Mouse (Mus musculus): ENCODE measurements around the gene Slc45a3. TPM values are rescaled to one million over a fixed set of nuclear protein-coding genes. Genes with fewer than 3 reads are reported as not detected.
A peak's percentile ranks its signal among the peaks of the same experiment; 100 is the strongest.

Slc45a3 gene
- total and polyA plus RNA-seq, 2 experiments from 2014 or later: 2.8 to 9.5 TPM

DNA sequence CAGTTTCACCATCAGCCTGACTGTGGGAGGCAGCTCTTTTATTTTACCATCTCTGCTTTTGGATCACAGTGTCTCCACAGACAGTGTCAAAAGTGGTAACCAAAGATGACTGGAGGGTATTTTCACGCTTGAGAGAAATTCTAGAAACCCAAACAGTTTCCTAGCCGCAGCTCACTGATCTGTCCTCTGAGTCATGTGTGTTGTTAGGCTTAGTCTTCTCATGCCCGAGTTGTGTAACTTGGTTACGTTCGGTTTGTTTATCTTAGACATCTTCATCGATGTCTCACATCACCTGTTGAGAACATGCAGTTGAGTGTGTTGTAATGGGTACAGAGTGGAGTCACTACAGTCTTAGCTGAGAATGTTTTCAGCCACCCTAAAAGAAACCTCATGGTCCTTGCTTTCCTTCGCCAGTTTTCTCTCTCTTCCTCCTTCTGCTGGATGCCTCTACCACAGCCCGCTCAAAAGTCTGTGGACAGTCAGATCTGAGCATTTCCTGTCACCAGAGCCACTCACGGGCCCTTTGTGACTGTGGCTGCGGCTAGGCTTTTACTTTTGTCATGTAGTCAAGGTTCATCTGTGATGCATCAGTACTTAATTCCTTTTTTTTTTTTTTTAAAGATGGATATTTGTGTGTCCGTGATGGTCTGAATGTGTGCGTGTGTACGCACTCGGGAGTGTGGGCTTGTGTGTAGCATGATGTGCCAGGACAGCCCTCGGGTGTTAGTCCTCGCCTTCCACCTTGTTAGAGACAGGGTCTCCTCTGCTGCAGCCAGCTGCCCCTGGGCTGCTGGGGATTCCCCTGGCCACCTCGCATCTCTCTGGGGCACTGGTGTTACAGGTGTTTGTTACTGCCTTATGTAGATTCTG lies 48.1 kb downstream of the Slc45a3 start:
- Histone ChIP-seq H3K4me3 (ENCODE audit: low read depth, low read length) (no peak overlapping the region), H3K9me3 (replicated peaks; ENCODE audit: control insufficient read depth, low read length) (no peaks in the 10 kb centered on the region), H3K36me3 (replicated peaks; ENCODE audit: control insufficient read depth, insufficient read depth, low read length) (peaks cover 17% of the 10 kb centered on the region), H3K27me3 (ENCODE audit: control insufficient read depth, insufficient read depth, low read length) (no peaks in the 10 kb centered on the region), H3K27ac (ENCODE audit: low read depth) (peak overlapping the region; percentile 21; the same call in 1 of the 2 replicates), H3K4me2 (ENCODE audit: low read depth, low read length) (peak overlapping the region; percentile 30), H3K4me1 (ENCODE audit: control insufficient read depth, insufficient read depth) (peaks cover 16% of the 10 kb centered on the region), H3K9ac (replicated peaks; ENCODE audit: low read depth, low read length) (no peak overlapping the region)
- ATAC-seq (ENCODE audit: insufficient read depth, low read depth): no peak
- DNase-seq (ENCODE audit: low spot score): no peak
- WGBS: 72% methylated on average over 17 of the region's 17 CpGs
- TF ChIP-seq EP300 (IDR thresholded peaks at IDR 0.05; ENCODE audit: low read depth): no peak
- no peak for TF ChIP-seq CTCF (IDR thresholded peaks at IDR 0.05; ENCODE audit: low read depth)

DNA sequence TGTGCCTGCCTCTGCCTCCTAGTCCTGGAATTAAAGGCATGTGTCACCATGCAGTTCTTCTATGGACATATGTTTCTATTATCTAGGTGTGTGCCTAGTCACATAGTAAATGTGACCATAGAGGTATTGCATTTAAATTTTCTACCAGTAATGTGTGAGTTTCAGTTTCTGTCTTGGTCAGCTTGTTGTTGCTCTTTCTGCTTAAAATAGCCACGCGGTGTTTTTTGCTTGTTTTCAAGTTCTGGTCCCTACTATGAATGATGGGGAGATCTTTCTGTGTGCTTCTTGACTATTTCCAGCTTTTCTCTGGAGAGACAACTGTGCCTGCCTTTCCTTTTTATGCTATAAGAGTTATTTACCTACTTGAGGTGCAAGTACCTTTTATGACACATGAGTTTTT lies 49.0 kb downstream of the Slc45a3 start:
- Histone ChIP-seq H3K27me3 (ENCODE audit: control insufficient read depth, insufficient read depth, low read length) (no peaks in the 10 kb centered on the region), H3K36me3 (replicated peaks; ENCODE audit: control insufficient read depth, insufficient read depth, low read length) (peaks cover 23% of the 10 kb centered on the region), H3K9ac (replicated peaks; ENCODE audit: low read depth, low read length) (no peak overlapping the region), H3K4me3 (ENCODE audit: low read depth, low read length) (no peak overlapping the region), H3K4me2 (ENCODE audit: low read depth, low read length) (no peak overlapping the region), H3K27ac (ENCODE audit: low read depth) (no peak overlapping the region), H3K4me1 (ENCODE audit: control insufficient read depth, insufficient read depth) (peaks cover 13% of the 10 kb centered on the region), H3K9me3 (replicated peaks; ENCODE audit: control insufficient read depth, low read length) (no peaks in the 10 kb centered on the region)
- 73% methylated on average over 2 of the region's 2 CpGs for whole genome bisulfite sequencing
- no peak for ATAC-seq (ENCODE audit: insufficient read depth, low read depth)
- TF ChIP-seq CTCF (IDR thresholded peaks at IDR 0.05; ENCODE audit: low read depth) (no peak), EP300 (IDR thresholded peaks at IDR 0.05; ENCODE audit: low read depth) (no peak)
- DNase-seq (ENCODE audit: low spot score): no peak

DNA sequence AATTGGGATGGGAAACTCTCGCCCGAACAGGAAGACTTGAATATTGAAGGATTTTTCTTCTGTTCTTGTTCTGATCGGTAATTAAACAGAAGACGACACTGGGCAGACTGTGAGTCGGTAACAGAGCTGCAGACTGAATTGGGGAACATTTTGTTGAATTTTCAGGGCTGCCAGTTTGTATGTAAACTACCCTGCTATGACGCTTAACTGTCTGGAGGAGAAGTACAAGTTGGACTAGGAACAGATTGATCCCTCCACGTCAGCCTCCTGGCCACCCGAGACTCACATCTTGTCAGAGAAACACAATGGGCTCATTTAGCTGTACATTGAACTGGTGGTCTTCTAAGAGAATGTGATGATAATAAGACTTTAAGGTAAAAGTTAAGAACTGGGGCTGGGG lies 50.1 kb downstream of the Slc45a3 start:
- Histone ChIP-seq H3K27me3 (ENCODE audit: control insufficient read depth, insufficient read depth, low read length) (no peaks in the 10 kb centered on the region), H3K4me1 (ENCODE audit: control insufficient read depth, insufficient read depth) (peaks cover 12% of the 10 kb centered on the region), H3K9me3 (replicated peaks; ENCODE audit: control insufficient read depth, low read length) (no peaks in the 10 kb centered on the region), H3K4me2 (ENCODE audit: low read depth, low read length) (no peak overlapping the region), H3K27ac (ENCODE audit: low read depth) (no peak overlapping the region), H3K36me3 (replicated peaks; ENCODE audit: control insufficient read depth, insufficient read depth, low read length) (peaks cover 32% of the 10 kb centered on the region), H3K9ac (replicated peaks; ENCODE audit: low read depth, low read length) (no peak overlapping the region), H3K4me3 (ENCODE audit: low read depth, low read length) (no peak overlapping the region)
- no peak for TF ChIP-seq CTCF (IDR thresholded peaks at IDR 0.05; ENCODE audit: low read depth)
- TF ChIP-seq EP300 (IDR thresholded peaks at IDR 0.05; ENCODE audit: low read depth): no peak
- 85% methylated on average over 8 of the region's 8 CpGs for WGBS
- no peak for ATAC-seq (ENCODE audit: insufficient read depth, low read depth)
- DNase-seq (ENCODE audit: low spot score): no peak

DNA sequence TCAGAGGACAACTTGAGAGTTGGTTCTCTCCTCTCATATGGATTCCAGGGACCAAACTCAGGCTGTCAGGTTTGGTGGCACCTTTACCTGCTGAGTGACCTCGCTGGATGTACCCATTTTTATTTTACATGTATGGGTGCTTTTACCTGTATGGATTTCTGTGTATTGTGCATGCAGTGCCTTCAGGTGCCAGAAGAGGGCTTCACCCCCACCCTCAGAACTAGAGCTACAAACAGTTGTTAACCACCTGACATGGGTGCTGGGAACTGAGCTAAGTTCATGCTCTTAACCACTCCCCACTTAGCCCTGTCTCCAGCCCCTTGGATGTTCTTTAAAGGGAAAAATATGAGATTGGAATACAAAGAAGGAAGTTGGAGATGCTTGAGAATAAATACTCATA lies 52.0 kb downstream of the Slc45a3 start:
- Histone ChIP-seq H3K9me3 (replicated peaks; ENCODE audit: control insufficient read depth, low read length) (no peaks in the 10 kb centered on the region), H3K9ac (replicated peaks; ENCODE audit: low read depth, low read length) (no peak overlapping the region), H3K4me2 (ENCODE audit: low read depth, low read length) (no peak overlapping the region), H3K4me1 (ENCODE audit: control insufficient read depth, insufficient read depth) (0 out of 2 replicates have a peak, but pooled peaks cover 3% of the 10 kb centered on the region), H3K27ac (ENCODE audit: low read depth) (no peak overlapping the region), H3K4me3 (ENCODE audit: low read depth, low read length) (no peak overlapping the region), H3K36me3 (replicated peaks; ENCODE audit: control insufficient read depth, insufficient read depth, low read length) (peaks cover 52% of the 10 kb centered on the region), H3K27me3 (ENCODE audit: control insufficient read depth, insufficient read depth, low read length) (no peaks in the 10 kb centered on the region)
- ATAC-seq (ENCODE audit: insufficient read depth, low read depth) (no peak), DNase-seq (ENCODE audit: low spot score) (no peak)
- WGBS: 89% methylated on average over 1 of the region's 1 CpGs
- TF ChIP-seq EP300 (IDR thresholded peaks at IDR 0.05; ENCODE audit: low read depth) (no peak), CTCF (IDR thresholded peaks at IDR 0.05; ENCODE audit: low read depth) (no peak)

DNA sequence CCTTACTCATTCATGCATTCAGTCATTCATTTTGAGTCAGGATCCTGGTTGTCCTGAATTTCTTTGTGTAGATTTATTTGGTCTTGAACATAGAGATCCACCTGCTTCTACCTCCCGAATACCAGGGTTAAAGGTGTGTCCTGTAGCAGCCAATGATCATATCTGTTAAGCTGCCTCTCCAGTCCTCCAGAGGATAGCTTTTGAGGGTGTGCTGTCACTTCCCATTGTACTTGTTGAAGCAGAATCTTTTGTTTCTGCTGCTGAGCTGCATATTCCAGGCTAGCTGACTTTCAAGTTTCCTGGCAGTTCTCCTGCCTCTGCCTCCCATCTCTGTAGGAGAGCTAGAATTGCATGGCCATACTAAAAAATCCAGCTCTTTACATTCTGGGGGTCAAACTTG lies 53.9 kb downstream of the Slc45a3 start:
- no peak overlapping the region for H3K4me3 ChIP-seq (ENCODE audit: low read depth, low read length)
- H3K36me3 ChIP-seq (replicated peaks; ENCODE audit: control insufficient read depth, insufficient read depth, low read length): peaks cover 69% of the 10 kb centered on the region
- no peaks in the 10 kb centered on the region for H3K9me3 ChIP-seq (replicated peaks; ENCODE audit: control insufficient read depth, low read length)
- H3K4me2 ChIP-seq (ENCODE audit: low read depth, low read length): no peak overlapping the region
- no peak overlapping the region for H3K27ac ChIP-seq (ENCODE audit: low read depth)
- H3K4me1 ChIP-seq (ENCODE audit: control insufficient read depth, insufficient read depth): no peaks in the 10 kb centered on the region
- ATAC-seq (ENCODE audit: insufficient read depth, low read depth) (no peak), DNase-seq (ENCODE audit: low spot score) (no peak)
- 100% methylated on average over 1 of the region's 1 CpGs for WGBS
- H3K9ac ChIP-seq (replicated peaks; ENCODE audit: low read depth, low read length): no peak overlapping the region
- TF ChIP-seq EP300 (IDR thresholded peaks at IDR 0.05; ENCODE audit: low read depth): no peak
- no peak for TF ChIP-seq CTCF (IDR thresholded peaks at IDR 0.05; ENCODE audit: low read depth)
- H3K27me3 ChIP-seq (ENCODE audit: control insufficient read depth, insufficient read depth, low read length): no peaks in the 10 kb centered on the region
